Mouse (Mus musculus): ENCODE measurements around the gene Vmn1r169.
"Not testable (repeated sequence)": the region's sequence is repeated elsewhere in the genome, so short reads cannot be mapped to it uniquely, and the experiment has no call there.

Vmn1r169 gene

GRCm38 (mm10) chr7:23575226-23575625 is at the start of gene Vmn1r169:
TSS of gene Vmn1r169 (plus strand) at chr7:23575526.
- DNase-seq: not testable (repeated sequence)

GRCm38 (mm10) chr7:23539432-23539831 is 35.9 kb upstream of the Vmn1r169 start, which contains the start of gene Vmn1r168:
TSS of gene Vmn1r168 (plus strand) at chr7:23539732.
- DNase-seq: not testable (repeated sequence)

- not testable (repeated sequence) for DNase-seq
Measured at GRCm38 (mm10) chr7:23605875-23606274, 30.5 kb downstream of the Vmn1r169 start, which contains the start of gene Vmn1r170. TSS of gene Vmn1r170 (plus strand) at chr7:23606175.
